Mouse (Mus musculus): ENCODE measurements around the gene Col17a1. TPM values are rescaled to one million over a fixed set of nuclear protein-coding genes. Genes with fewer than 3 reads are reported as not detected.

Col17a1 gene
- total RNA-seq, 1 experiment from 2014 or later, result 0.95 TPM

DNA sequence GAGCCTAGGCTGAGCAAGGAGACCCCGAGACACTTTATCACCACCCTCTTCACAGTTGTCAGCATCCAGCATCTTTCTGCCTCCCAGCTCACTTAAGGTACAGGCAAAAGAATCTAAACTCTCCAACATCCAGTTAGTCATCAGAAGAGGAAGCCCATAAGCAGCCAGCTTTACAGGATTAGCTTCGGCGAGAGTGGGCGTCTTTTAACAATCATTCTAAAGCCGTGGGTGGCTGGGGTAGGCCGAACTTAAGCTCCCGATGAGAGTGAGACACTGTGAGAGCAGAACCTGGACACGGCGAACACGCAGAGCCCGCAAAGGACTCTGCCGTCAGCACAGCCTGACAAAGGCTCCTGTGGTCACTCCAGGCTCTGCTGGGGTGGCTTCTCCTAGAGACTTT is 13.2 kb downstream of the Col17a1 start:
- ATAC-seq (replicated peaks; ENCODE audit: insufficient number of reproducible peaks, low FRiP score, low TSS enrichment, poor library complexity, severe bottlenecking), result no peak

DNA sequence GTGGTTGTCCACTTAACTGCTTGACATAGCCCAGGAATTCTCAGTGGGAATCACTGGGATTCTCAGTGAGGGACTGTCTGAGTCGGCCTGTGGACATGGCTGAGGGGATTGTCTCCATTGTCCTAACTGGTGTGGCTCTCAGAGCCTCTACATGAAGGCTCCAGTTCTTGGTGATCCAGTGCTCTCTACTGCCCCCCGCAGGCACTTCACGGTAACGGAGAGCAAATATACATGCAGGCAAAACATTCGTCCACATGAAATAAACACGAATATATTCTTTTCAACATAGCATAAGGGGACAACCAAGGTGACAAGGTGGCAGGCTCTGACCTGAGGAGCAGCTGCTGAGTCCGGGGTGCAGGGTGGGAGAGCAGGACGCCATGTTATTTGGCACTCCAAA is 17.5 kb downstream of the Col17a1 start:
- ATAC-seq (replicated peaks; ENCODE audit: insufficient number of reproducible peaks, low FRiP score, low TSS enrichment, poor library complexity, severe bottlenecking), result no peak

DNA sequence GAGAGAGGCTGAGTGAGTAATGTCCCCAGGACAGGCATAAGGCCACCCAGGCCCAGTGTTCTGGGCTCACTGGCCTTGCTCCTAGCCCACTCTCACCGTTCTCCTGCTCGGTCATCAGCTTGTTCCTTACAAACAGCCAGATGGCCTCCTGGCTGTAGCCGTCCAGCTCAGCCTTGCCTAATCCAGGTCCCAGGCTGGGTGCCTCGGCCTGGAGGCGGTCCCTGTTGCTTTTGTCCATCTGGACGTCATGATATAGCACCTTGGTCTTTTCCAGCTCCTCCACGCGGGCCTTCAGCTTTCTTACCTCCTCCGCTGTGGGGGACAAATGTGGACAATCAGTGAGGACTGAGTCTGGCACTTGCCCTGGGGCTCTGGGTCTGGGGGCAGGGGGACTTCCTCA is 23.5 kb downstream of the Col17a1 start:
- no peak for ATAC-seq (replicated peaks; ENCODE audit: insufficient number of reproducible peaks, low FRiP score, low TSS enrichment, poor library complexity, severe bottlenecking)

- ATAC-seq (replicated peaks; ENCODE audit: insufficient number of reproducible peaks, low FRiP score, low TSS enrichment, poor library complexity, severe bottlenecking), result no peak
These were observed 24.3 kb downstream of the Col17a1 start for GRCm38 (mm10) chr19:47667601-47668000.

GRCm38 (mm10) chr19:47659765-47660408 is 32.0 kb downstream of the Col17a1 start:
- no peak for ATAC-seq (replicated peaks; ENCODE audit: insufficient number of reproducible peaks, low FRiP score, low TSS enrichment, poor library complexity, severe bottlenecking)

DNA sequence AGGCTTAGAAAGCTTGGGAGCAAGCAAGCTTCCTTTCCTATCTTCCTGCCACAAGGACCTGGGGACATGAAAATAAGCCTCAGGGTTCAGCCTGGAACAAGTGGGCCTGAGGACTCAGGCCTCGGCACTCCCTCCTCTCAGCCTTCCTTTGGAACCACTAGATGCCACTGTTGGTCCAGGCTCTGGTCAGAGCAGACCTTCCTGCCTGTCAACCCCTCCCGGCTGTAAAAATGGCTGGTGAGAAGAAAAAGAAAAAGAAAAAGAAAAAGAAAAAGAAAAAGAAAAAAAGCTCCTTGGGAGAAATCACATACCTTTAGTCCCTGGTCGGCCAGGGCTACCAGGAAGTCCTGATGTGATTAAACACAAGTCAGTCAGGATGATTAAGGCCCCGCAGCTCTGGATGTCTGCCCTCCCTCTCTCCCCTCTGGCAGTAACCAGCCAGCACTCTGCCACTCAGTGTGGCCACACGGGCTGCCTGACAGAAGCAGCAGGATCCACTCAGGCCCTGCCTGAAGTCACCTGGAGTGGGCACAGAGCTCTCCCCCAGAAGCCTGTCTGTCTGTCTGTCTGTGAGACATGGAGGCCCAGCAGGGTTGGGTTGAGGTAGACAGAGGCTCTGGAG is 32.9 kb downstream of the Col17a1 start:
- no peak for ATAC-seq (replicated peaks; ENCODE audit: insufficient number of reproducible peaks, low FRiP score, low TSS enrichment, poor library complexity, severe bottlenecking)

GRCm38 (mm10) chr19:47654896-47655295 is 37.0 kb downstream of the Col17a1 start:
- no peak for ATAC-seq (replicated peaks; ENCODE audit: insufficient number of reproducible peaks, low FRiP score, low TSS enrichment, poor library complexity, severe bottlenecking)

DNA sequence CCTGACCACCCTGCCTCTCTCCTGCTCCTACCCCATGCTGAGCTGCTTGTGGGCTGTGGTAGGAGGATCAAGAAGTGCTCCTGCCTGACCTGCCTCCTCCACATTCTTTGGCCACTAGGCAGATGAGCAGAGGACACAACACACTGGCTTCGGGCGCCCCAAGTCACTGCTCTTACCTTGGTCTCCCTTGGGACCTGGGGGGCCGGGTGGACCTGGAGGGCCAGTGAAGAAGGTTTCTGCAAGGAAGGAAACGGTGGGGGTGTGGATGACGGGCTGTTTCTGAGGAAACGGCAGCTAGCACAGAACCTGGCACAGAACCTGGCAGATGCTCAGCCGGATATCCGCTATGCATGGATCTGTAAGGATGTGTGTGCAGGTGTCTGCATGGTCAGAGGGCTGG is 38.7 kb downstream of the Col17a1 start:
- no peak for ATAC-seq (replicated peaks; ENCODE audit: insufficient number of reproducible peaks, low FRiP score, low TSS enrichment, poor library complexity, severe bottlenecking)

DNA sequence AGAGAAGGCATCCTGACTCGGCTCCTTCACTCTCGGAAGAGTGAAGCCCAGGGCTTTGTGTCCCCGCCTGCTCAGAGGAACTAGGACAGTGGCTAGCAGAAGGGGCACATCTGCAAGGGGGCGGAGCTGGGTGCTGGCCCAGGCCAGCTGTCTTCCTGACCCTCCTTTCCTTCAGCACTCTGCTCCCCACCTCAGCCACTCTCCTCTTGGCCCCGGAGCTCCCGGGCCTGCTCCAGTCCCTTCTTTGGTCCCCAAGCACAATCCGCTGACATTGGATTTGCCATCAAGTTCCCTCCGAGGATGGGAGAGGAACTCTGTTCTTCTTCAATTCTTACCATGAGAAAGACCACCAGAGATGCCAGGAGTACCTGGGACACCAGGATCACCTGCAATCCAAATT is 39.6 kb downstream of the Col17a1 start:
- no peak for ATAC-seq (replicated peaks; ENCODE audit: insufficient number of reproducible peaks, low FRiP score, low TSS enrichment, poor library complexity, severe bottlenecking)

- no peak for ATAC-seq (replicated peaks; ENCODE audit: insufficient number of reproducible peaks, low FRiP score, low TSS enrichment, poor library complexity, severe bottlenecking)
These were observed 40.8 kb downstream of the Col17a1 start for GRCm38 (mm10) chr19:47651160-47651480.

- ATAC-seq (replicated peaks; ENCODE audit: insufficient number of reproducible peaks, low FRiP score, low TSS enrichment, poor library complexity, severe bottlenecking), result no peak
These were observed 41.3 kb downstream of the Col17a1 start for GRCm38 (mm10) chr19:47650366-47651159.

DNA sequence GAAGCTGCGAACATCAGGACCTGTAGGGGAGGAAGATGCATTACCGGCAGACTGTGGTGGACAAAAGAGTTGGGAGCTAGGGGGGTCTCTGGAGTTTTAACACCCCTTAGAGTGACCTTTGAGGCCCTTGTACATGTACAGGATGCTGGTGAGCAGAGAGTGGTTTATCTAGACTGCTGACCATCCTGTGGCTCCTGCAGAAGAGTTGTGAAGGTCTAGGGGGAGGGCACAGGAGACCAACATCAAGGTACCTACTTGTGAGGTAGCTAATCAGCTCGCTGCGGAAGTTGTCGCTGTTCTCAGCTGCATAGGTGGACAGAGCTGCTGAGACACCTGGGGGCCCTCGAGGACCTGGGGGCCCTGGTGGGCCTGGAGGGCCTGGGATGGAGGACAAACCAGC is 42.8 kb downstream of the Col17a1 start:
- ATAC-seq (replicated peaks; ENCODE audit: insufficient number of reproducible peaks, low FRiP score, low TSS enrichment, poor library complexity, severe bottlenecking), result no peak

- no peak for ATAC-seq (replicated peaks; ENCODE audit: insufficient number of reproducible peaks, low FRiP score, low TSS enrichment, poor library complexity, severe bottlenecking)
These were observed 45.3 kb downstream of the Col17a1 start for GRCm38 (mm10) chr19:47646508-47647120.

GRCm38 (mm10) chr19:47645583-47645982 is 46.3 kb downstream of the Col17a1 start:
- ATAC-seq (replicated peaks; ENCODE audit: insufficient number of reproducible peaks, low FRiP score, low TSS enrichment, poor library complexity, severe bottlenecking), result no peak

DNA sequence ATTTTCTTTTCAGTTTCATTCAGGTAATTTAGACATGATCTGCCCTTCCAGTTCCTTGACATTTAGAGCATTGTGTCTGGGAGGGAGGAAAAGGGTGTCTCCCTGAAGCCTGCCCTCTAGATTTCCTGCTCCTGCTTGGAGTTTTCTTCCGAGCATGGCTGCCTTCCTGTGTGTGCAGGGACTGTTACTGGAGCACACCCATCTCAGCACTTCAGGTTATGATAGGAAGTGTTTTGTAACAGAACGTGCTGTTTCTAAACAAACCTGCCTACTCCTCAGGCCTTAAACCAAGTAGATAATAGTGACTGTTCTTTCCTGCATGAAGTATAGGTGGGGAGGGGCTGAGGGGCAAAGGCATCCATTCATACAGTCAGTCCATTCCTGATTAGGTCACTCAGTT is 48.0 kb downstream of the Col17a1 start:
- ATAC-seq (replicated peaks; ENCODE audit: insufficient number of reproducible peaks, low FRiP score, low TSS enrichment, poor library complexity, severe bottlenecking), result no peak

- no peak for ATAC-seq (replicated peaks; ENCODE audit: insufficient number of reproducible peaks, low FRiP score, low TSS enrichment, poor library complexity, severe bottlenecking)
These were observed 56.5 kb downstream of the Col17a1 start for GRCm38 (mm10) chr19:47635380-47635779.

DNA sequence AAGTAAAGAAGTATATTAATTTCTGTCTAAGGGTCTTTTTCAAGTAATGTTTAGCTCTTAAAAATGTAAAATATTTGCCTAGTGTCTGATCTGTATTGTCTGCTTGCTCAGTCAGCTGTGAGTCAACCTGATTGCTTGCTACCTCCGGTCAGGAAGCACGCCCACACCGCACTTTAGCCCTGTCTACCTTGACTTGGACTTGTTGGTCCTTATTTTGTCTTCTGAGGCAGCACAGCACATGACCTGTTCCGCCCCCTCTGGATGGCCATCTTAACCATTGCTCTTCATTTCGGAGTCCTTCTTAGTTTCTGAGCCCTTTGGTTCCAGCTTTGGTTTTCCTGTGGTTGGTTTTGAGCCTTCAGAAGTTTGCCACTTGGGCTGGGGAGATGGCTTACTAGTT is 60.1 kb downstream of the Col17a1 start:
- no peak for ATAC-seq (replicated peaks; ENCODE audit: insufficient number of reproducible peaks, low FRiP score, low TSS enrichment, poor library complexity, severe bottlenecking)

DNA sequence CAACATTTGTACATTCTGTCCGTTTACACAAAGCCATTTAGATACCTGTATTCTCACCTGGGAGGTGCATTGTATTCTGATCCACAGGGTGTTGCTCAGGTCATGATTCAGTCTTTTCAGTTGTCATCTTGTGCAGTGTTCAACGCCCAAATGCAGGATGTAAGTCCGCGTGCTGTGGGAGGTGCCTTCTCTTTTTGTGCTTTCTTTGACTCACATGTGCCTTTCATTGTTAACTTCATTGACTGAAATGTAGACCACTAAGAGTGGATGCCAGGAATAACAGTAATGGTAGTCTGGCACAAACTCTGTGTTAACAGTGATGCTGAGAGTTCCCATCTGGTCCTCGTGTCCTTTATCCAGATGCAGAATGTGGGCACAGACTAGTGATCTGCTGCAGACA is 61.5 kb downstream of the Col17a1 start:
- no peak for ATAC-seq (replicated peaks; ENCODE audit: insufficient number of reproducible peaks, low FRiP score, low TSS enrichment, poor library complexity, severe bottlenecking)

DNA sequence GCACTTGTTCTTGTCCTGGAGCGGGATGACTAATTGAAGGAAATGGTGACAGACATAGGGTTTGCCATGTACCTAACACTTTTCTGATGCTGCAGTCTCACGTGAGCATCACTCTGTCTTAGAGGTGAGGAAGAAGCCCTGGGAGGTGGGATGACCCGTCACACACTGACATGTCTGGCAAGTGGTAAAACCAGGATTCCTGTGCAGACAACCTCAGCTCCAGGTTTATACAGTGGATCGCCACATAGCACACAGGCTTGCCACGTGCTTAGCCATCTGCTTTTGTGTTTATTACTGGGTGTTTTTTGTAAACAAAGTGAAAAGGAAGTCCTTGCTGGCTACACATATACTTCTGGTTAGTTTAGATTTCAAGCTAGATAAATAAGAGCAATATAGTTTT is 62.8 kb downstream of the Col17a1 start:
- no peak for ATAC-seq (replicated peaks; ENCODE audit: insufficient number of reproducible peaks, low FRiP score, low TSS enrichment, poor library complexity, severe bottlenecking)

- no peak for ATAC-seq (replicated peaks; ENCODE audit: insufficient number of reproducible peaks, low FRiP score, low TSS enrichment, poor library complexity, severe bottlenecking)
These were observed 64.4 kb downstream of the Col17a1 start for GRCm38 (mm10) chr19:47627450-47627849.
